Mouse (Mus musculus): ENCODE measurements around the gene Bag6. TPM values are rescaled to one million over a fixed set of nuclear protein-coding genes. Genes with fewer than 3 reads are reported as not detected.

Bag6 gene
- polyA plus RNA-seq, 1 experiment = 203 TPM

Other genes starting within 250 kb of the Bag6 start
- gene C2, start 236.9 kb upstream of the Bag6 start, polyA plus RNA-seq (2012; rRNA removed; ENCODE audit: low replicate concordance) = 46.9 and 64.7 TPM in 2 replicates
- gene Ehmt2, start 236.7 kb upstream of the Bag6 start, polyA plus RNA-seq (2012; rRNA removed; ENCODE audit: low replicate concordance) = 189 and 339 TPM in 2 replicates
- gene Slc44a4, start 220.7 kb upstream of the Bag6 start, polyA plus RNA-seq (2012; rRNA removed; ENCODE audit: low replicate concordance) = 7.4 and 9.2 TPM in 2 replicates
- 48.4 and 54.9 TPM in 2 replicates for gene Neu1, start 203.9 kb upstream of the Bag6 start, polyA plus RNA-seq (2012; rRNA removed; ENCODE audit: low replicate concordance)
- gene Hspa1b, start 175.9 kb upstream of the Bag6 start, polyA plus RNA-seq (2012; rRNA removed; ENCODE audit: low replicate concordance) = 43.1 and 146 TPM in 2 replicates
- 0.30 TPM in 1 of 2 replicates, not detected in the other for gene Gm20481, start 165.3 kb upstream of the Bag6 start, polyA plus RNA-seq (2012; rRNA removed; ENCODE audit: low replicate concordance)
- 17.7 and 42.4 TPM in 2 replicates for gene Hspa1a, start 163.0 kb upstream of the Bag6 start, polyA plus RNA-seq (2012; rRNA removed; ENCODE audit: low replicate concordance)
- 0.30 and 3.0 TPM in 2 replicates for gene Hspa1l, start 162.5 kb upstream of the Bag6 start, polyA plus RNA-seq (2012; rRNA removed; ENCODE audit: low replicate concordance)
- 75.4 and 108 TPM in 2 replicates for gene Lsm2, start 153.3 kb upstream of the Bag6 start, polyA plus RNA-seq (2012; rRNA removed; ENCODE audit: low replicate concordance)
- gene Vars, start 134.2 kb upstream of the Bag6 start, polyA plus RNA-seq (2012; rRNA removed; ENCODE audit: low replicate concordance) = 197 and 475 TPM in 2 replicates
- 1.4 and 3.9 TPM in 2 replicates for gene Vwa7, start 118.6 kb upstream of the Bag6 start, polyA plus RNA-seq (2012; rRNA removed; ENCODE audit: low replicate concordance)
- gene Sapcd1, start 107.2 kb upstream of the Bag6 start, polyA plus RNA-seq (2012; rRNA removed; ENCODE audit: low replicate concordance) = 1.7 and 2.0 TPM in 2 replicates
- gene Msh5, start 88.4 kb upstream of the Bag6 start, polyA plus RNA-seq (2012; rRNA removed; ENCODE audit: low replicate concordance) = 4.2 and 4.8 TPM in 2 replicates
- gene Clic1, start 85.2 kb upstream of the Bag6 start, polyA plus RNA-seq (2012; rRNA removed; ENCODE audit: low replicate concordance) = 110 and 121 TPM in 2 replicates
- gene Ddah2, start 76.1 kb upstream of the Bag6 start, polyA plus RNA-seq (2012; rRNA removed; ENCODE audit: low replicate concordance) = 58.1 and 90.9 TPM in 2 replicates
- gene Ly6g6c, start 69.8 kb upstream of the Bag6 start, polyA plus RNA-seq (2012; rRNA removed; ENCODE audit: low replicate concordance) = 1.5 and 25.2 TPM in 2 replicates
- gene Mpig6b, start 69.0 kb upstream of the Bag6 start, polyA plus RNA-seq (2012; rRNA removed; ENCODE audit: low replicate concordance) = 0.67 and 0.80 TPM in 2 replicates
- gene Ly6g6e, start 58.3 kb upstream of the Bag6 start, polyA plus RNA-seq (2012; rRNA removed; ENCODE audit: low replicate concordance) = 5.7 and 9.0 TPM in 2 replicates
- gene Ly6g6d, start 57.1 kb upstream of the Bag6 start, polyA plus RNA-seq (2012; rRNA removed; ENCODE audit: low replicate concordance) = 1.1 and 2.2 TPM in 2 replicates
- 0.19 TPM in 1 of 2 replicates, not detected in the other for gene Ly6g6f, start 49.6 kb upstream of the Bag6 start, polyA plus RNA-seq (2012; rRNA removed; ENCODE audit: low replicate concordance)
- 200 and 293 TPM in 2 replicates for gene Abhd16a, start 45.9 kb upstream of the Bag6 start, polyA plus RNA-seq (2012; rRNA removed; ENCODE audit: low replicate concordance)
- not detected in 2 replicates for gene Ly6g5c, start 26.9 kb upstream of the Bag6 start, polyA plus RNA-seq (2012; rRNA removed; ENCODE audit: low replicate concordance)
- 3.5 and 4.4 TPM in 2 replicates for gene Ly6g5b, start 19.8 kb upstream of the Bag6 start, polyA plus RNA-seq (2012; rRNA removed; ENCODE audit: low replicate concordance)
- 16.3 and 24.8 TPM in 2 replicates for gene Gpank1, start 13.7 kb upstream of the Bag6 start, polyA plus RNA-seq (2012; rRNA removed; ENCODE audit: low replicate concordance)
- 376 and 470 TPM in 2 replicates for gene Csnk2b, start 13.1 kb upstream of the Bag6 start, polyA plus RNA-seq (2012; rRNA removed; ENCODE audit: low replicate concordance)
- 8.7 and 9.2 TPM in 2 replicates for gene D17H6S53E, start 8.8 kb upstream of the Bag6 start, polyA plus RNA-seq (2012; rRNA removed; ENCODE audit: low replicate concordance)
- gene Apom, start 3.1 kb upstream of the Bag6 start, polyA plus RNA-seq (2012; rRNA removed; ENCODE audit: low replicate concordance) = 0.16 and 0.93 TPM in 2 replicates
- 344 and 571 TPM in 2 replicates for gene Prrc2a, start 29.7 kb downstream of the Bag6 start, polyA plus RNA-seq (2012; rRNA removed; ENCODE audit: low replicate concordance)
- gene Aif1, start 40.9 kb downstream of the Bag6 start, polyA plus RNA-seq (2012; rRNA removed; ENCODE audit: low replicate concordance) = 2.8 and 5.7 TPM in 2 replicates
- gene Lst1, start 53.3 kb downstream of the Bag6 start, polyA plus RNA-seq (2012; rRNA removed; ENCODE audit: low replicate concordance) = 48.2 and 60.4 TPM in 2 replicates
- gene Ltb, start 59.3 kb downstream of the Bag6 start, polyA plus RNA-seq (2012; rRNA removed; ENCODE audit: low replicate concordance) = 118 and 400 TPM in 2 replicates
- 7.1 and 9.9 TPM in 2 replicates for gene Tnf, start 66.8 kb downstream of the Bag6 start, polyA plus RNA-seq (2012; rRNA removed; ENCODE audit: low replicate concordance)
- 12.2 and 19.0 TPM in 2 replicates for gene Lta, start 70.2 kb downstream of the Bag6 start, polyA plus RNA-seq (2012; rRNA removed; ENCODE audit: low replicate concordance)
- gene Gm16181, start 85.7 kb downstream of the Bag6 start, polyA plus RNA-seq (2012; rRNA removed; ENCODE audit: low replicate concordance) = 0.80 and 4.0 TPM in 2 replicates
- gene Atp6v1g2, start 98.5 kb downstream of the Bag6 start, polyA plus RNA-seq (2012; rRNA removed; ENCODE audit: low replicate concordance) = 6.5 and 11.8 TPM in 2 replicates
- 10.2 and 38.6 TPM in 2 replicates for gene Nfkbil1, start 100.6 kb downstream of the Bag6 start, polyA plus RNA-seq (2012; rRNA removed; ENCODE audit: low replicate concordance)
- gene Ddx39b, start 106.6 kb downstream of the Bag6 start, polyA plus RNA-seq (2012; rRNA removed; ENCODE audit: low replicate concordance) = 265 and 272 TPM in 2 replicates
- 1,785 and 2,234 TPM in 2 replicates for gene H2-D1, start 127.6 kb downstream of the Bag6 start, polyA plus RNA-seq (2012; rRNA removed; ENCODE audit: low replicate concordance)
- gene H2-Q1, start 185.2 kb downstream of the Bag6 start, polyA plus RNA-seq (2012; rRNA removed; ENCODE audit: low replicate concordance) = 0.06 and 0.08 TPM in 2 replicates
- 2.9 and 3.9 TPM in 2 replicates for gene H2-Q2, start 207.1 kb downstream of the Bag6 start, polyA plus RNA-seq (2012; rRNA removed; ENCODE audit: low replicate concordance)
- gene H2-Q4, start 244.4 kb downstream of the Bag6 start, polyA plus RNA-seq (2012; rRNA removed; ENCODE audit: low replicate concordance) = 138 and 275 TPM in 2 replicates